Mouse (Mus musculus) bone marrow, adult 2 months (tissue): ENCODE measurements at regions not wholly inside any gene's neighbourhood (a gene's known extent, or its start where the extent isn't known, plus 50 kb on each side); places are given as distances from the start of the nearest gene placed in this dataset.

ENCODE experiments used
- CTCF ChIP-seq: fragments of 200-500 bp; IDR thresholded peaks from 2 replicates; pipeline ENCODE4 v1.5.1; 2011; ENCODE audit warnings: low read length, control low read depth; ENCODE audit not compliant: control insufficient read depth, insufficient read depth
- POLR2A ChIP-seq: fragments of 200-500 bp; IDR thresholded peaks from 2 replicates; pipeline ENCODE4 v1.6.1; 2011; ENCODE audit warnings: low read depth, mild to moderate bottlenecking, control low read depth, low read length, borderline replicate concordance; ENCODE audit not compliant: control insufficient read depth

DNA sequence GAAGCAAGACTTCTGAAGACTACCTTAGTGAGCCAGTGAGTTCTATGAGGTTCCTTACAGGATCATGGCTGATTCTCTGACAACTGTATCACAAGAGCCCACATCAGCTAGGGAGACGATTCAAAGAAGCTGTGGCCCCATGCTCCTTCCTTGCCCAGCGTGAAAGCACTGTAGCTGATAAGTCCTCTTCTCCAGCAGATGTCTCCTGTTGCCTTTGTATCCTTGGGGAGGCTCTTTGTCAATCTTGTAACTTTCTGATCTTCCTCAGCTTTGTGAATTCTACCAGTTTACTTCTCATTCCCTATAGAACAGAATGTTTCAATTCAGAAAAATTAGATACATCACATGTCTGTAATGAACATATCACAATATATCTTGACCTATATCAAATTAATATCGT, 584.0 kb upstream of the Tbl1xr1 start:
- TF ChIP-seq CTCF, result no peak
- TF ChIP-seq POLR2A, result no peak
